Comparison of ENCODE assay signal across 8 mouse cellular contexts in genomic region chr17:34631647-34632046, GRCm38 (mm10). TPM values are rescaled to one million over a fixed set of nuclear protein-coding genes. Genes with fewer than 3 reads are reported as not detected.
DNase-seq lines count a peak whose midpoint lies in the region; ATAC-seq and TF ChIP-seq lines count a peak whose summit lies in the region.

No protein-coding gene starts in this region.

- no peak for DNase-seq in layer of hippocampus, adult 2 months (ENCODE audit: low spot score in 2 of 2)
- DNase-seq in layer of hippocampus, adult 9-10 months (ENCODE audit: low spot score) = no peak
- DNase-seq in cerebellum, postnatal 14 days = peak; percentile 62 to 63
- DNase-seq in hindbrain, postnatal 0 days (ENCODE audit: low spot score) = no peak
- no peak for DNase-seq in frontal cortex, postnatal 36 days (ENCODE audit: low spot score in 2 of 2)

- no peaks in the 10 kb centered on the region for H3K9me3 ChIP-seq in hindbrain, postnatal 0 days (ENCODE audit: low read length)
- H3K9me3 ChIP-seq in neural tube, embryonic 13.5 days = no peaks in the 10 kb centered on the region

- peaks cover 39% of the 10 kb centered on the region for H3K4me1 ChIP-seq in hindbrain, postnatal 0 days (ENCODE audit: insufficient read depth, low read length)
- peaks cover 50% of the 10 kb centered on the region for H3K4me1 ChIP-seq in neural tube, embryonic 13.5 days (replicated peaks)

- WGBS in hindbrain, postnatal 0 days = 8% methylated on average over 12 of the region's 12 CpGs
- 3% methylated on average over 12 of the region's 12 CpGs for WGBS in neural tube, embryonic 13.5 days

- peak overlapping the region; percentile 67 for H3K4me3 ChIP-seq in layer of hippocampus, adult 2 months
- H3K4me3 ChIP-seq in hindbrain, postnatal 0 days (ENCODE audit: low read length) = peak overlapping the region; percentile 55
- H3K4me3 ChIP-seq in neural tube, embryonic 13.5 days = peak overlapping the region; percentile 74

- peak overlapping the region; percentile 44 for H3K9ac ChIP-seq in hindbrain, postnatal 0 days (replicated peaks; ENCODE audit: low read length)
- peak overlapping the region; percentile 67 for H3K9ac ChIP-seq in neural tube, embryonic 13.5 days

- H3K36me3 ChIP-seq in hindbrain, postnatal 0 days (ENCODE audit: insufficient read depth, low read length) = no peaks in the 10 kb centered on the region
- H3K36me3 ChIP-seq in neural tube, embryonic 13.5 days = no peaks in the 10 kb centered on the region

- ATAC-seq in hindbrain, postnatal 0 days = no peak
- no peak for ATAC-seq in neural tube, embryonic 13.5 days (ENCODE audit: low read depth)
- no peak for ATAC-seq in monocyte, adult 5-6 weeks (replicated peaks; ENCODE audit: insufficient number of reproducible peaks, low FRiP score, low TSS enrichment, poor library complexity, severe bottlenecking)
- no peak for ATAC-seq in erythroid progenitor cell, adult 5-6 weeks (replicated peaks; ENCODE audit: low FRiP score, poor library complexity, severe bottlenecking)

- H3K27ac ChIP-seq in layer of hippocampus, adult 2 months = peak overlapping the region; percentile 99
- H3K27ac ChIP-seq in hindbrain, postnatal 0 days = peak overlapping the region; percentile 11; the same call in 1 of the 2 replicates
- no peak overlapping the region for H3K27ac ChIP-seq in neural tube, embryonic 13.5 days (replicated peaks)

- H3K27me3 ChIP-seq in hindbrain, postnatal 0 days (ENCODE audit: insufficient read depth, low read length) = no peaks in the 10 kb centered on the region
- H3K27me3 ChIP-seq in neural tube, embryonic 13.5 days = peaks cover 47% of the 10 kb centered on the region

- TF ChIP-seq CTCF in layer of hippocampus, adult 2 months (conservative IDR thresholded peaks at IDR 0.05) = no peak
- TF ChIP-seq CTCF in hindbrain, postnatal 0 days (IDR thresholded peaks at IDR 0.05; ENCODE audit: low read depth) = no peak

- H3K4me2 ChIP-seq in hindbrain, postnatal 0 days (ENCODE audit: low read depth, low read length) = peak overlapping the region; percentile 98
- peak overlapping the region; percentile 75 for H3K4me2 ChIP-seq in neural tube, embryonic 13.5 days

RNA-seq across cellular contexts. Expression of gene Prrt1, which starts 2.3 kb away (rescaled TPM):
- 100 to 1,000 TPM; 276 to 305 TPM for total RNA-seq in layer of hippocampus, adult 2 months (2021)
- 7.5 and 8.1 TPM in 2 replicates for total RNA-seq in hindbrain, postnatal 0 days (2014; rRNA removed)
- 7.3 and 7.9 TPM in 2 replicates for polyA plus RNA-seq in hindbrain, postnatal 0 days (2015; fragmentation: Nextera tagmentation; extraction: Ambion mirVana)
- 3.8 and 4.2 TPM in 2 replicates for polyA plus RNA-seq in neural tube, embryonic 13.5 days (2015; fragmentation: Nextera tagmentation; extraction: Ambion mirVana)
- 0.29 to 1.9 TPM (median 0.75 TPM) in 3 replicates for total RNA-seq in monocyte, adult 5-6 weeks (2017)
- total RNA-seq in erythroid progenitor cell, adult 5-6 weeks (2015; ENCODE audit: low replicate concordance) = not detected in 2 replicates
- total RNA-seq in erythroid progenitor cell, adult 5-6 weeks (2017; ENCODE audit: low replicate concordance) = not detected in 2 replicates

RNA-seq across cellular contexts. Expression of gene Ppt2, which starts 3.3 kb away (rescaled TPM):
- total RNA-seq in layer of hippocampus, adult 2 months (2021) = 10 to 100 TPM; 46.8 to 55.8 TPM
- total RNA-seq in hindbrain, postnatal 0 days (2014; rRNA removed) = 33.6 and 42.3 TPM in 2 replicates
- polyA plus RNA-seq in hindbrain, postnatal 0 days (2015; fragmentation: Nextera tagmentation; extraction: Ambion mirVana) = 17.9 and 20.0 TPM in 2 replicates
- 23.7 and 25.0 TPM in 2 replicates for polyA plus RNA-seq in neural tube, embryonic 13.5 days (2015; fragmentation: Nextera tagmentation; extraction: Ambion mirVana)
- 30.4 to 67.0 TPM (median 38.4 TPM) in 3 replicates for total RNA-seq in monocyte, adult 5-6 weeks (2017)
- total RNA-seq in erythroid progenitor cell, adult 5-6 weeks (2015; ENCODE audit: low replicate concordance) = 6.7 and 13.0 TPM in 2 replicates
- 3.2 and 4.0 TPM in 2 replicates for total RNA-seq in erythroid progenitor cell, adult 5-6 weeks (2017; ENCODE audit: low replicate concordance)

RNA-seq across cellular contexts. Expression of gene Fkbpl, which starts 12.9 kb away (rescaled TPM):
- 10 to 100 TPM; 16.2 to 18.8 TPM for total RNA-seq in layer of hippocampus, adult 2 months (2021)
- total RNA-seq in hindbrain, postnatal 0 days (2014; rRNA removed) = 4.9 and 6.1 TPM in 2 replicates
- 10.4 and 11.8 TPM in 2 replicates for polyA plus RNA-seq in hindbrain, postnatal 0 days (2015; fragmentation: Nextera tagmentation; extraction: Ambion mirVana)
- polyA plus RNA-seq in neural tube, embryonic 13.5 days (2015; fragmentation: Nextera tagmentation; extraction: Ambion mirVana) = 17.1 and 18.6 TPM in 2 replicates
- total RNA-seq in monocyte, adult 5-6 weeks (2017) = 5.6 to 15.1 TPM (median 6.4 TPM) in 3 replicates
- total RNA-seq in erythroid progenitor cell, adult 5-6 weeks (2015; ENCODE audit: low replicate concordance) = 2.5 TPM in 1 of 2 replicates, not detected in the other
- 2.6 and 4.9 TPM in 2 replicates for total RNA-seq in erythroid progenitor cell, adult 5-6 weeks (2017; ENCODE audit: low replicate concordance)

RNA-seq across cellular contexts. Expression of gene Atf6b, which starts 15.3 kb away (rescaled TPM):
- total RNA-seq in layer of hippocampus, adult 2 months (2021) = 10 to 100 TPM; 92.0 to 93.2 TPM
- 53.6 and 70.6 TPM in 2 replicates for total RNA-seq in hindbrain, postnatal 0 days (2014; rRNA removed)
- polyA plus RNA-seq in hindbrain, postnatal 0 days (2015; fragmentation: Nextera tagmentation; extraction: Ambion mirVana) = 74.2 and 78.2 TPM in 2 replicates
- polyA plus RNA-seq in neural tube, embryonic 13.5 days (2015; fragmentation: Nextera tagmentation; extraction: Ambion mirVana) = 106 TPM in 2 replicates
- total RNA-seq in monocyte, adult 5-6 weeks (2017) = 17.4 to 26.0 TPM (median 23.4 TPM) in 3 replicates
- total RNA-seq in erythroid progenitor cell, adult 5-6 weeks (2015; ENCODE audit: low replicate concordance) = 5.4 and 8.3 TPM in 2 replicates
- total RNA-seq in erythroid progenitor cell, adult 5-6 weeks (2017; ENCODE audit: low replicate concordance) = 2.6 and 5.0 TPM in 2 replicates

RNA-seq across cellular contexts. Expression of gene Egfl8, which starts 15.9 kb away (rescaled TPM):
- total RNA-seq in layer of hippocampus, adult 2 months (2021) = 1 to 10 TPM; 1.7 to 2.4 TPM
- total RNA-seq in hindbrain, postnatal 0 days (2014; rRNA removed) = 3.5 and 5.9 TPM in 2 replicates
- polyA plus RNA-seq in hindbrain, postnatal 0 days (2015; fragmentation: Nextera tagmentation; extraction: Ambion mirVana) = 6.5 and 7.4 TPM in 2 replicates
- 21.8 and 28.4 TPM in 2 replicates for polyA plus RNA-seq in neural tube, embryonic 13.5 days (2015; fragmentation: Nextera tagmentation; extraction: Ambion mirVana)
- total RNA-seq in monocyte, adult 5-6 weeks (2017) = 2.3 to 3.3 TPM (median 3.0 TPM) in 3 replicates
- 3.2 TPM in 1 of 2 replicates, not detected in the other for total RNA-seq in erythroid progenitor cell, adult 5-6 weeks (2015; ENCODE audit: low replicate concordance)
- not detected in 2 replicates for total RNA-seq in erythroid progenitor cell, adult 5-6 weeks (2017; ENCODE audit: low replicate concordance)

Comparison
In these comparisons a context has a peak if more than half of its experiments do, and no peak if none do; other contexts are left out.
1. DNase-seq: peak in cerebellum, postnatal 14 days (2 of 2); none in layer of hippocampus, adult 2 months (0 of 2), layer of hippocampus, adult 9-10 months (single experiment), hindbrain, postnatal 0 days (single experiment) and frontal cortex, postnatal 36 days (0 of 2).
2. RNA of gene Prrt1, which starts 2.3 kb away (total RNA-seq): 276 to 305 TPM in layer of hippocampus, adult 2 months; 7.5 to 8.1 TPM in hindbrain, postnatal 0 days, 0.29 to 1.9 TPM in monocyte, adult 5-6 weeks and not detected in erythroid progenitor cell, adult 5-6 weeks; every median in the first group is over 10 times any median in the second.
3. Peak in every context shown above with its lines, with median percentiles within 50 percentile points of each other: H3K4me3 ChIP-seq.